Mouse (Mus musculus) adrenal gland, adult (tissue): ENCODE measurements around the gene Mfsd5.

ENCODE experiments used
- DNase-seq, 2 experiments: peaks; one replicate each; pipeline ENCODE4 v3.0.0; 2022 to 2023; ENCODE audit warnings: low spot score in 1 of 2; ENCODE audit not compliant: inconsistent age in 2 of 2

The Mfsd5 gene

GRCm38 (mm10) chr15:102247252-102248130 is 31.8 kb upstream of the Mfsd5 start:
- peak; percentile 84 to 95 for DNase-seq

- DNase-seq = no peak
Measured at GRCm38 (mm10) chr15:102248131-102248811, 31.0 kb upstream of the Mfsd5 start.

GRCm38 (mm10) chr15:102248812-102249191 is 30.5 kb upstream of the Mfsd5 start:
- peak in 1 of 2 experiments; percentile 46 for DNase-seq

- peak; percentile 34 to 66 for DNase-seq
Measured at GRCm38 (mm10) chr15:102249251-102249691, 30.0 kb upstream of the Mfsd5 start.

GRCm38 (mm10) chr15:102249967-102250366 is 29.3 kb upstream of the Mfsd5 start:
- peak in 1 of 2 experiments; percentile 41 for DNase-seq

- peak in 1 of 2 experiments; percentile 21 for DNase-seq
Measured at GRCm38 (mm10) chr15:102250521-102250920, 28.7 kb upstream of the Mfsd5 start.

GRCm38 (mm10) chr15:102255547-102256255 is 23.6 kb upstream of the Mfsd5 start:
- peak in 1 of 2 experiments; percentile 28 for DNase-seq

- DNase-seq = peak; percentile 31 to 78
Measured at GRCm38 (mm10) chr15:102256431-102257201, 22.6 kb upstream of the Mfsd5 start.

- DNase-seq = peak; percentile 80 to 84
Measured at GRCm38 (mm10) chr15:102257202-102258075, 21.8 kb upstream of the Mfsd5 start, which contains the start of gene Rarg. TSS of gene Rarg (minus strand) at chr15:102257517.

- DNase-seq = peak; percentile 49 to 67
Measured at GRCm38 (mm10) chr15:102258076-102258470, 21.2 kb upstream of the Mfsd5 start.

GRCm38 (mm10) chr15:102258581-102259253 is 20.5 kb upstream of the Mfsd5 start:
- DNase-seq = peak in 1 of 2 experiments; percentile 41

GRCm38 (mm10) chr15:102262582-102262981 is 16.7 kb upstream of the Mfsd5 start:
- DNase-seq = no peak

- no peak for DNase-seq
Measured at GRCm38 (mm10) chr15:102263037-102263436, 16.2 kb upstream of the Mfsd5 start.

GRCm38 (mm10) chr15:102265548-102265947 is 13.7 kb upstream of the Mfsd5 start:
- no peak for DNase-seq

- DNase-seq = no peak
Measured at GRCm38 (mm10) chr15:102270274-102270960, 8.8 kb upstream of the Mfsd5 start, which contains the start of gene Gm9918. TSS of gene Gm9918 (plus strand) at chr15:102270563.

GRCm38 (mm10) chr15:102271441-102271840 is 7.8 kb upstream of the Mfsd5 start:
- DNase-seq = peak in 1 of 2 experiments; percentile 29

- DNase-seq = no peak
Measured at GRCm38 (mm10) chr15:102273982-102274716, 5.1 kb upstream of the Mfsd5 start.

- DNase-seq = no peak
Measured at GRCm38 (mm10) chr15:102278726-102279091, 545 bp upstream of the Mfsd5 start.
